Mouse (Mus musculus): Measurements from ENCODE around the gene Tubb2a. TPM values are rescaled to one million over a fixed set of nuclear protein-coding genes. Genes with fewer than 3 reads are reported as not detected.
A peak's percentile ranks its signal among the peaks of the same experiment; 100 is the strongest.

Gene Tubb2a
- polyA plus RNA-seq, 1 experiment from 2014 or later, result 268 TPM

- WGBS, result 76% methylated on average over 5 of the region's 5 CpGs
Measured at GRCm38 (mm10) chr13:34112369-34113081, 34.7 kb upstream of the Tubb2a start.

GRCm38 (mm10) chr13:34111878-34112277 lies 34.1 kb upstream of the Tubb2a start:
- ATAC-seq (ENCODE audit: low read depth) (no peak), DNase-seq (ENCODE audit: low spot score) (no peak)
- H3K9me3 ChIP-seq (ENCODE audit: control insufficient read depth, low read length), result no peaks in the 10 kb centered on the region
- no peak overlapping the region for H3K4me3 ChIP-seq (ENCODE audit: low read depth, low read length)
- no peaks in the 10 kb centered on the region for H3K27me3 ChIP-seq (replicated peaks; ENCODE audit: control insufficient read depth, insufficient read depth, low read length)
- no peak overlapping the region for H3K27ac ChIP-seq (replicated peaks; ENCODE audit: low read depth, low read length)
- H3K4me2 ChIP-seq (ENCODE audit: low read depth, low read length), result no peak overlapping the region
- H3K4me1 ChIP-seq (ENCODE audit: control insufficient read depth, insufficient read depth, low read length), result no peaks in the 10 kb centered on the region
- no peaks in the 10 kb centered on the region for H3K36me3 ChIP-seq (ENCODE audit: control insufficient read depth, insufficient read depth, low read length)
- 65% methylated on average over 3 of the region's 3 CpGs for WGBS
- no peak overlapping the region for H3K9ac ChIP-seq (ENCODE audit: low read depth, low read length)

More at GRCm38 (mm10) chr13:34112369-34113081, 34.7 kb upstream of the Tubb2a start:
- DNase-seq (ENCODE audit: low spot score) (no peak), ATAC-seq (ENCODE audit: low read depth) (no peak)
- Histone ChIP-seq H3K4me2 (ENCODE audit: low read depth, low read length) (no peak overlapping the region), H3K4me3 (ENCODE audit: low read depth, low read length) (no peak overlapping the region), H3K9me3 (ENCODE audit: control insufficient read depth, low read length) (no peaks in the 10 kb centered on the region), H3K4me1 (ENCODE audit: control insufficient read depth, insufficient read depth, low read length) (no peaks in the 10 kb centered on the region), H3K27ac (replicated peaks; ENCODE audit: low read depth, low read length) (no peak overlapping the region), H3K36me3 (ENCODE audit: control insufficient read depth, insufficient read depth, low read length) (no peaks in the 10 kb centered on the region), H3K27me3 (replicated peaks; ENCODE audit: control insufficient read depth, insufficient read depth, low read length) (no peaks in the 10 kb centered on the region), H3K9ac (ENCODE audit: low read depth, low read length) (no peak overlapping the region)

GRCm38 (mm10) chr13:34111019-34111418 lies 33.2 kb upstream of the Tubb2a start:
- WGBS, result 58% methylated on average over 5 of the region's 5 CpGs
- no peak overlapping the region for H3K4me2 ChIP-seq (ENCODE audit: low read depth, low read length)
- no peak overlapping the region for H3K9ac ChIP-seq (ENCODE audit: low read depth, low read length)
- H3K4me3 ChIP-seq (ENCODE audit: low read depth, low read length), result no peak overlapping the region
- DNase-seq (ENCODE audit: low spot score), result peak; percentile 48
- H3K27ac ChIP-seq (replicated peaks; ENCODE audit: low read depth, low read length), result no peak overlapping the region
- H3K4me1 ChIP-seq (ENCODE audit: control insufficient read depth, insufficient read depth, low read length), result no peaks in the 10 kb centered on the region
- no peaks in the 10 kb centered on the region for H3K36me3 ChIP-seq (ENCODE audit: control insufficient read depth, insufficient read depth, low read length)
- no peaks in the 10 kb centered on the region for H3K9me3 ChIP-seq (ENCODE audit: control insufficient read depth, low read length)
- no peaks in the 10 kb centered on the region for H3K27me3 ChIP-seq (replicated peaks; ENCODE audit: control insufficient read depth, insufficient read depth, low read length)
- ATAC-seq (ENCODE audit: low read depth), result peak; percentile 44; the same call in 1 of the 2 replicates

GRCm38 (mm10) chr13:34109677-34110058 lies 31.9 kb upstream of the Tubb2a start:
- DNase-seq (ENCODE audit: low spot score), result peak; percentile 34
- Histone ChIP-seq H3K27ac (replicated peaks; ENCODE audit: low read depth, low read length) (no peak overlapping the region), H3K36me3 (ENCODE audit: control insufficient read depth, insufficient read depth, low read length) (no peaks in the 10 kb centered on the region), H3K27me3 (replicated peaks; ENCODE audit: control insufficient read depth, insufficient read depth, low read length) (no peaks in the 10 kb centered on the region), H3K4me1 (ENCODE audit: control insufficient read depth, insufficient read depth, low read length) (no peaks in the 10 kb centered on the region), H3K9ac (ENCODE audit: low read depth, low read length) (no peak overlapping the region), H3K4me2 (ENCODE audit: low read depth, low read length) (no peak overlapping the region), H3K4me3 (ENCODE audit: low read depth, low read length) (no peak overlapping the region), H3K9me3 (ENCODE audit: control insufficient read depth, low read length) (no peaks in the 10 kb centered on the region)
- peak; percentile 74; the same call in 1 of the 2 replicates for ATAC-seq (ENCODE audit: low read depth)
- WGBS, result 51% methylated on average over 4 of the region's 4 CpGs

GRCm38 (mm10) chr13:34109035-34109676 lies 31.3 kb upstream of the Tubb2a start:
- H3K36me3 ChIP-seq (ENCODE audit: control insufficient read depth, insufficient read depth, low read length), result no peaks in the 10 kb centered on the region
- H3K9me3 ChIP-seq (ENCODE audit: control insufficient read depth, low read length), result no peaks in the 10 kb centered on the region
- WGBS, result 66% methylated on average over 4 of the region's 4 CpGs
- ATAC-seq (ENCODE audit: low read depth), result no peak
- no peak for DNase-seq (ENCODE audit: low spot score)
- H3K9ac ChIP-seq (ENCODE audit: low read depth, low read length), result no peak overlapping the region
- H3K4me1 ChIP-seq (ENCODE audit: control insufficient read depth, insufficient read depth, low read length), result no peaks in the 10 kb centered on the region
- H3K4me3 ChIP-seq (ENCODE audit: low read depth, low read length), result no peak overlapping the region
- H3K27ac ChIP-seq (replicated peaks; ENCODE audit: low read depth, low read length), result no peak overlapping the region
- H3K27me3 ChIP-seq (replicated peaks; ENCODE audit: control insufficient read depth, insufficient read depth, low read length), result no peaks in the 10 kb centered on the region
- no peak overlapping the region for H3K4me2 ChIP-seq (ENCODE audit: low read depth, low read length)

GRCm38 (mm10) chr13:34106999-34107398 lies 29.2 kb upstream of the Tubb2a start:
- ATAC-seq (ENCODE audit: low read depth), result no peak
- Histone ChIP-seq H3K36me3 (ENCODE audit: control insufficient read depth, insufficient read depth, low read length) (no peaks in the 10 kb centered on the region), H3K9me3 (ENCODE audit: control insufficient read depth, low read length) (no peaks in the 10 kb centered on the region), H3K9ac (ENCODE audit: low read depth, low read length) (no peak overlapping the region), H3K27me3 (replicated peaks; ENCODE audit: control insufficient read depth, insufficient read depth, low read length) (no peaks in the 10 kb centered on the region), H3K4me2 (ENCODE audit: low read depth, low read length) (no peak overlapping the region), H3K4me1 (ENCODE audit: control insufficient read depth, insufficient read depth, low read length) (no peaks in the 10 kb centered on the region), H3K4me3 (ENCODE audit: low read depth, low read length) (no peak overlapping the region), H3K27ac (replicated peaks; ENCODE audit: low read depth, low read length) (no peak overlapping the region)
- 90% methylated on average over 1 of the region's 1 CpGs for WGBS
- DNase-seq (ENCODE audit: low spot score), result no peak

- DNase-seq (ENCODE audit: low spot score) (no peak), ATAC-seq (ENCODE audit: low read depth) (no peak)
- H3K9me3 ChIP-seq (ENCODE audit: control insufficient read depth, low read length), result no peaks in the 10 kb centered on the region
- no peaks in the 10 kb centered on the region for H3K27me3 ChIP-seq (replicated peaks; ENCODE audit: control insufficient read depth, insufficient read depth, low read length)
- no peak overlapping the region for H3K4me3 ChIP-seq (ENCODE audit: low read depth, low read length)
- no peak overlapping the region for H3K4me2 ChIP-seq (ENCODE audit: low read depth, low read length)
- no peaks in the 10 kb centered on the region for H3K4me1 ChIP-seq (ENCODE audit: control insufficient read depth, insufficient read depth, low read length)
- no peaks in the 10 kb centered on the region for H3K36me3 ChIP-seq (ENCODE audit: control insufficient read depth, insufficient read depth, low read length)
- H3K9ac ChIP-seq (ENCODE audit: low read depth, low read length), result no peak overlapping the region
- no peak overlapping the region for H3K27ac ChIP-seq (replicated peaks; ENCODE audit: low read depth, low read length)
- 88% methylated on average over 2 of the region's 2 CpGs for WGBS
Measured at GRCm38 (mm10) chr13:34106256-34106655, 28.4 kb upstream of the Tubb2a start.

- Histone ChIP-seq H3K9ac (ENCODE audit: low read depth, low read length) (no peak overlapping the region), H3K9me3 (ENCODE audit: control insufficient read depth, low read length) (no peaks in the 10 kb centered on the region), H3K4me3 (ENCODE audit: low read depth, low read length) (no peak overlapping the region), H3K4me2 (ENCODE audit: low read depth, low read length) (no peak overlapping the region), H3K4me1 (ENCODE audit: control insufficient read depth, insufficient read depth, low read length) (no peaks in the 10 kb centered on the region), H3K36me3 (ENCODE audit: control insufficient read depth, insufficient read depth, low read length) (no peaks in the 10 kb centered on the region), H3K27me3 (replicated peaks; ENCODE audit: control insufficient read depth, insufficient read depth, low read length) (no peaks in the 10 kb centered on the region), H3K27ac (replicated peaks; ENCODE audit: low read depth, low read length) (no peak overlapping the region)
- 66% methylated on average over 1 of the region's 1 CpGs for WGBS
- DNase-seq (ENCODE audit: low spot score) (no peak), ATAC-seq (ENCODE audit: low read depth) (no peak)
Measured at GRCm38 (mm10) chr13:34105364-34105763, 27.6 kb upstream of the Tubb2a start.

- no peaks in the 10 kb centered on the region for H3K9me3 ChIP-seq (ENCODE audit: control insufficient read depth, low read length)
- H3K4me1 ChIP-seq (ENCODE audit: control insufficient read depth, insufficient read depth, low read length), result no peaks in the 10 kb centered on the region
- no peak overlapping the region for H3K9ac ChIP-seq (ENCODE audit: low read depth, low read length)
- no peak overlapping the region for H3K4me2 ChIP-seq (ENCODE audit: low read depth, low read length)
- WGBS, result 79% methylated on average over 9 of the region's 9 CpGs
- DNase-seq (ENCODE audit: low spot score) (no peak), ATAC-seq (ENCODE audit: low read depth) (no peak)
- no peaks in the 10 kb centered on the region for H3K27me3 ChIP-seq (replicated peaks; ENCODE audit: control insufficient read depth, insufficient read depth, low read length)
- H3K27ac ChIP-seq (replicated peaks; ENCODE audit: low read depth, low read length), result no peak overlapping the region
- H3K36me3 ChIP-seq (ENCODE audit: control insufficient read depth, insufficient read depth, low read length), result no peaks in the 10 kb centered on the region
- no peak overlapping the region for H3K4me3 ChIP-seq (ENCODE audit: low read depth, low read length)
Measured at GRCm38 (mm10) chr13:34101908-34102307, 24.1 kb upstream of the Tubb2a start.
